Mouse (Mus musculus) lung, adult 2 months (tissue): ENCODE data around the gene Dmtf1. TPM values are rescaled to one million over a fixed set of nuclear protein-coding genes. Genes with fewer than 3 reads are reported as not detected.
"Not testable (repeated sequence)": the region's sequence is repeated elsewhere in the genome, so short reads cannot be mapped to it uniquely, and the experiment has no call there.

ENCODE experiments used
- DNase-seq: peaks from one replicate; pipeline ENCODE4 v3.0.0; 2022
- H3K4me1 ChIP-seq: fragments of 200-500 bp; 2 replicates; pipeline ENCODE4 v1.6.1; 2011; ENCODE audit warnings: low read length; ENCODE audit not compliant: control insufficient read depth, insufficient read depth
- H3K4me3 ChIP-seq: fragments of 200-500 bp; replicated peaks from 2 replicates; pipeline ENCODE3; 2011; ENCODE audit warnings: low read depth, mild to moderate bottlenecking, control low read depth, low read length; ENCODE audit errors: extremely low read depth
- CTCF ChIP-seq: fragments of 200-500 bp; IDR thresholded peaks from 2 replicates; pipeline ENCODE4 v1.5.1; 2011; ENCODE audit warnings: mild to moderate bottlenecking, low read length, control low read depth; ENCODE audit not compliant: insufficient read depth
- POLR2A ChIP-seq: fragments of 200-500 bp; IDR thresholded peaks from 2 replicates; pipeline ENCODE4 v1.6.1; 2011; ENCODE audit warnings: low read depth, mild to moderate bottlenecking, control low read depth, low read length, borderline replicate concordance; ENCODE audit errors: extremely low read depth
- WGBS: fragments of 180-500 bp; shearing (Covaris S2); methylation state at CpG from one replicate; pipeline ENCODE4 v1.1.7; 2018; 5-methylcytosine and 5-hydroxymethylcytosine counted together
- polyA plus RNA-seq: library from polyadenylated mRNA; depleted of rRNA; stranded (reverse); fragments of >200 nt; gene quantifications from 2 replicates; pipeline ENCODE4 v1.2.3, GENCODE M21; 2012; rRNA removed

Dmtf1 gene
- 8.4 and 14.0 TPM in 2 replicates for polyA plus RNA-seq

DNA sequence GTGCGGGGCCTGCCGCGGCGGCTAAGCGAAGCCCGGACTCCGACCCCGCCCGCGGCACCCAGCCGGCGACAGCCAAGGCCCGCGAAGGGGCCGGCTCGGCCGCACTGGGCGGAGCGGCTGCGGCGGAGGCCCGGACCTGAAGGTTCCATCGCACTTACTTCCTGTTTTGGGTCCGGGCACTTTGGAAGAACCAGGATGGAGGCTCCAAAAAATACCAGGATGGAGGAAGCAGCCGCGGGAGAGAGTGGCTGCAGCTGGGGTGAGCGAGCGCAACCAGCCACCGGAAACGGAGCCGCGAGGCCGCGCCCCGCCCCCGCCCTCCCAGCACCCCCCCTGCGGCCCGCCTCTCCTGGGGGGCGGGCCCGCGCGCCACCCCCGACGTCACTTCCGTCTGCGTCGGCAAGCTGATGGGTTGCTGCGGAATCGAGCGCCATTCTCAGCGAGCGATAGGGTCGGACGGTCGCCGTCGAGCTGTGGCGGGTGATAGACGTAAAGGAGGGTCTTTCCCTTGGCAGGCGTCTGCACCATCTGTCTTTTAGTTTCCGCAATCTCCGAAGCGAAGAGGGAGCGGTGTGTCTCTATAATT lies at the start of gene Dmtf1:
TSS of gene Dmtf1 (minus strand) at position 321 of the 586 bp plus-strand sequence.
- under 1% methylated on average over 63 of the region's 64 CpGs for WGBS
- peak; percentile 85 for DNase-seq

DNA sequence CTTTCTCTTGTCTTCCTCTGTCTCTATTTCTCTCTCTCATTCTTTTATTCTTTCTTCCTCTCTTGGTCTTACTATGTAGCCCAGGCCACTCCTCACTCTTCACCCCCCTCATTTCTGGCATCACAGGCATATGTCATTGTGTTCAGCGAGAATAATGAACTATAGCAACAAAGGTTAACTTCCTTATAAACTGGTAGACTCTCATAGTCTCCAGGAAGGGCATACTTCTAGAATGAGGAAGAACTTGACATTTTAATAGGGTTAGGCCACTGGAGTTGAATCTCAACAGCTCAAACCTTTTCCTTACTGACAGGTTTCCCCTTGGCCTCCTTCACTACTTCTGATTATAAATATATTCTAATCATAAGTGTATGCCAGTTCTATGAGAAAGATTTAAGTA lies 24.9 kb upstream of the Dmtf1 start:
- DNase-seq, result no peak
- TF ChIP-seq CTCF (no peak), POLR2A (no peak)
- H3K4me3 ChIP-seq, result no peak overlapping the region
- 47% methylated on average over 1 of the region's 1 CpGs for WGBS
- H3K4me1 ChIP-seq, result no peaks in the 10 kb centered on the region

More for the DNA sequence above, at the start of gene Dmtf1:
- H3K4me3 ChIP-seq, result peak within 1 kb of the TSS; percentile 84
- no peak for TF ChIP-seq CTCF
- peak; percentile 99 for TF ChIP-seq POLR2A
- peaks cover 6% of the 10 kb centered on the region for H3K4me1 ChIP-seq

GRCm38 (mm10) chr5:9173295-9173694 lies 11.7 kb upstream of the Dmtf1 start:
- 72% methylated on average over 2 of the region's 2 CpGs for WGBS
- no peaks in the 10 kb centered on the region for H3K4me1 ChIP-seq
- TF ChIP-seq POLR2A, result no peak
- TF ChIP-seq CTCF, result no peak

DNA sequence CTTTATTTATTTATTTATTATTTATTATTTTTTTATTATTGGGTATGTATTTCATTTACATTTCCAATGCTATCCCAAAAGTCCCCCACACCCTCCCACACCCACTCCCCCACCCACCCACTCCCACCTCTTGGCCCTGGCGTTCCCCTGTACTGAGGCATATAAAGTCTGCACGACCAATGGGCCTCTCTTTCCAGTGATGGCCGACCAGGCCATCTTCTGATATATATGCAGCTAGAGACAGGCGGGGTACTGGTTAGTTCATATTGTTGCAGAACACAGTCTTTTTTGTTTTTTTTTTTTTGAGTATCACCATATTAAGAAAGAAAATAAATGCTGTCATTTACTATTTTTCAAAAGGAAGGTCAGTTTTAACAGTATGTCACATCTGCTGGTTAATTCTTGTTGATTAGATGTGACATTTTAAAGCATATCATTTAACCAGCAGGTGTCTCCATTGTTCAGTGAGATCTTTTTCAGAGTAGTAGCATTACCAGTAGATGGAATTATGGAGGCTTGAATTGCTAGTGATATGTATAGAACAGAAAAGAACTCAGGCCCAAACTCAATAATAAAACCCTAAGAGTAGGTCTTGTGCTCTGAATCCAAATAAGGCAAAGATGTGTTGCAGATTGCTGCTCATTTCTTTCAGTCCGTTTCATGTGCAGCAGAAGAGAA lies 7.9 kb upstream of the Dmtf1 start:
- H3K4me1 ChIP-seq, DNase-seq, H3K4me3 ChIP-seq: not testable (repeated sequence)
- whole genome bisulfite sequencing, result 75% methylated on average over 5 of the region's 5 CpGs

More at GRCm38 (mm10) chr5:9173295-9173694, 11.7 kb upstream of the Dmtf1 start:
- no peak overlapping the region for H3K4me3 ChIP-seq
- DNase-seq, result no peak

DNA sequence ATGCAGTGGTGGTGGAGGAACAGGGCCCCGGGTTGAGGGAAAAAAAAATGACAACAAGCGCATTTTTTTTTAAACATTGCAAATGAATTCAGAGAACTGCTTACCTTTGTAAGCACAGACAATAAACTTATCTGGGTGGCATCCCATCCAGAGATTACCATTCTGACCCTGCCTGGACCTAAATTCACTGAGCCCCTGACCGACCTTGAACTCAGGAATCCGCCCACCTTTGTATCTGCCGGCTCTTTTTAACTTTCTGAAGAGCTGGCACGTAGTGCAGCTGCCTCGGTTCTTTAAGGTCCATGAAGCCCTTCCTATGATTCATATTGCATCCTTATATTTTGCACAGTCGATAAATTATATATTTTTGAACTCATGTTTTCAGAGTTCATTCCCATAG lies 4.8 kb upstream of the Dmtf1 start:
- Histone ChIP-seq H3K4me1 (peaks cover 4% of the 10 kb centered on the region), H3K4me3 (no peak overlapping the region)
- 60% methylated on average over 8 of the region's 8 CpGs for WGBS
- no peak for TF ChIP-seq POLR2A
- TF ChIP-seq CTCF, result no peak
- DNase-seq, result no peak

DNA sequence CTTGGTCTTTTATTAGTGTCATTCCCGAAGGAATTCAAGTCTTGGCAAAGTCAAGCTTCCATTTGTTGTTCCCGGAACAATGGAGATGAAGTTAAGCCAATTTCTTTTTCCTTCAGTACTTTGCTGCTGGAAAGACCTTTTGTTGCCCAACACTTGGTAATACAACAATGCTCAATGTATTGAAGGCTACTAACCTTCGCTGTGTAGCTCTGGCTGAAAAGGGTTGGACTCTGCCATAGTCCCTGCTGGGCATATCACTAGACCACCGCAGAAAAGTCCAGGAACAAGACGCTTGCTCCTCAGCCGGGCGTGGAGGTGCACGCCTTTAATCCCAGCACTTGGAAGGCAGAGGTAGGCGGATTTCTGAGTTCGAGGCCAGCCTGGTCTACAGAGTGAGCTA lies 3.6 kb upstream of the Dmtf1 start:
- H3K4me3 ChIP-seq, DNase-seq, H3K4me1 ChIP-seq: not testable (repeated sequence)
- WGBS, result 82% methylated on average over 10 of the region's 10 CpGs

GRCm38 (mm10) chr5:9163411-9163810 lies 1.8 kb upstream of the Dmtf1 start:
- no peak overlapping the region for H3K4me3 ChIP-seq
- TF ChIP-seq CTCF (no peak), POLR2A (no peak)
- WGBS, result 94% methylated on average over 3 of the region's 3 CpGs

DNA sequence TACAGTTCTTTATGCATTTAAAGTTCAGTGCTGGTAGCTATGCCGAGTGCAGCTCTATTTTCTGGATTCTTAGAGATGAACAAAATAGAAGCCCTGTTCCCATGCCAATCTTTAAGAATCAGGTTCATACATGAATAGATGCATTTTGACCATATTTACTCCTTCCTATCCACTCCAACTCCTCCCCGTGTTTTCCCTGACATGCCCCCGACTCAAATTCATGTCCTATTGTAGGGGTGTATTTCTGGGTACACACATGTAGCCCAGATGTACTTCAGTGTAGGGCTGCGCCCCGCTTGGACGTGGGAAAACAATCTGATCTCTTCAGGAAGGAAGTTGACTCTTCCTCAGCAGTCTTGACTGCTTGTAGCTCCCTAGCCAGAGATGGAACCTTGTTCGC lies 512 bp upstream of the Dmtf1 start:
- Histone ChIP-seq H3K4me3 (peak overlapping the region; percentile 83), H3K4me1 (peaks cover 6% of the 10 kb centered on the region)
- TF ChIP-seq POLR2A (no peak), CTCF (no peak)
- WGBS, result 2% methylated on average over 7 of the region's 7 CpGs
- DNase-seq, result no peak

More at GRCm38 (mm10) chr5:9163411-9163810, 1.8 kb upstream of the Dmtf1 start:
- no peak for DNase-seq
- peaks cover 6% of the 10 kb centered on the region for H3K4me1 ChIP-seq

GRCm38 (mm10) chr5:9160831-9161455 lies 633 bp downstream of the Dmtf1 start:
- Histone ChIP-seq H3K4me1 (peaks cover 6% of the 10 kb centered on the region), H3K4me3 (peak overlapping the region; percentile 84)
- peak; percentile 42 for DNase-seq
- TF ChIP-seq POLR2A, result no peak
- TF ChIP-seq CTCF, result no peak
- WGBS, result under 1% methylated on average over 54 of the region's 55 CpGs

- 35% methylated on average over 1 of the region's 1 CpGs for WGBS
- no peak for DNase-seq
Measured at GRCm38 (mm10) chr5:9157336-9157735, 4.2 kb downstream of the Dmtf1 start.

More at GRCm38 (mm10) chr5:9157336-9157735, 4.2 kb downstream of the Dmtf1 start:
- Histone ChIP-seq H3K4me3 (no peak overlapping the region), H3K4me1 (peaks cover 5% of the 10 kb centered on the region)
- TF ChIP-seq CTCF, result no peak
- no peak for TF ChIP-seq POLR2A
